Mouse (Mus musculus) G1E (cell line): Measurements from ENCODE around the gene R3hdm1. TPM values are rescaled to one million over a fixed set of nuclear protein-coding genes. Genes with fewer than 3 reads are reported as not detected.

Experiments used
- ATAC-seq: 2 replicates; pipeline ENCODE4 v1.8.0; 2016; ENCODE audit warnings: mild to moderate bottlenecking; ENCODE audit not compliant: insufficient number of reproducible peaks, poor library complexity, low FRiP score, severe bottlenecking; ENCODE audit errors: extremely low read depth
- DNase-seq: peaks from one replicate; pipeline ENCODE4 v3.0.0; 2012; ENCODE audit warnings: low spot score
- H3K27me3 ChIP-seq: 2 replicates; pipeline ENCODE4 v1.6.1; 2012; ENCODE audit warnings: mild to moderate bottlenecking, low read length, inconsistent platforms; ENCODE audit not compliant: insufficient read depth
- H3K36me3 ChIP-seq: replicated peaks from 2 replicates; pipeline ENCODE3; 2012; ENCODE audit warnings: mild to moderate bottlenecking, inconsistent platforms
- H3K4me1 ChIP-seq: 2 replicates; pipeline ENCODE4 v1.6.1; 2012; ENCODE audit warnings: low read depth, low read length, inconsistent platforms, mixed read lengths; ENCODE audit not compliant: insufficient read depth
- H3K4me3 ChIP-seq: 2 replicates; pipeline ENCODE4 v1.5.1; 2012; ENCODE audit warnings: low read depth, mild to moderate bottlenecking, inconsistent platforms, low read length, moderate library complexity, mixed read lengths
- H3K9me3 ChIP-seq: replicated peaks from 2 replicates; pipeline ENCODE4 v1.6.1; 2012; ENCODE audit warnings: inconsistent platforms
- CTCF ChIP-seq: IDR thresholded peaks from 2 replicates; pipeline ENCODE4 v1.5.1; 2012; ENCODE audit warnings: low read depth, low read length, inconsistent platforms, mixed read lengths
- GATA1 ChIP-seq: IDR thresholded peaks from 2 replicates; pipeline ENCODE4 v1.6.1; 2012; ENCODE audit warnings: borderline replicate concordance, low read length, inconsistent platforms, mixed read lengths
- GATA2 ChIP-seq: IDR thresholded peaks from 2 replicates; pipeline ENCODE4 v1.6.1; 2012; ENCODE audit warnings: low read depth, low read length, inconsistent platforms, borderline replicate concordance
- POLR2AphosphoS5 ChIP-seq: IDR thresholded peaks from 2 replicates; pipeline ENCODE4 v1.6.1; 2012; ENCODE audit warnings: low read depth, low read length, inconsistent platforms; ENCODE audit not compliant: insufficient replicate concordance
- TAL1 ChIP-seq: conservative IDR thresholded peaks from 2 replicates; pipeline ENCODE4 v1.6.1; 2012; ENCODE audit warnings: low read depth, low read length, inconsistent platforms, mixed read lengths
- polyA plus RNA-seq: library from polyadenylated mRNA; stranded (reverse); fragments of >175 nt; gene quantifications from 2 replicates; pipeline ENCODE4 v1.2.3, GENCODE M21; 2012
- total RNA-seq, 2 experiments: library from RNA; stranded (forward) in 1 of 2; stranded (reverse) in 1 of 2; fragments of 200-1000 nt in 1 of 2; fragments of >200 nt in 1 of 2; fragmentation: Nextera tagmentation in 1 of 2; gene quantifications; 2 replicates each; pipeline ENCODE4 v1.2.3; 2014 to 2017

R3hdm1 gene
- total and polyA plus RNA-seq, 3 experiments: 129 to 549 (median 208) TPM

- ATAC-seq (no peak), DNase-seq (no peak)
- H3K36me3 ChIP-seq: peaks cover 36% of the 10 kb centered on the region
- no peaks in the 10 kb centered on the region for H3K9me3 ChIP-seq
- no peak for TF ChIP-seq GATA1
- TF ChIP-seq TAL1: no peak
- TF ChIP-seq GATA2: no peak
- no peak for TF ChIP-seq CTCF
- TF ChIP-seq POLR2AphosphoS5: no peak
- H3K27me3 ChIP-seq: no peaks in the 10 kb centered on the region
- peaks cover 5% of the 10 kb centered on the region; the same call in 1 of the 2 replicates for H3K4me1 ChIP-seq
- no peak overlapping the region for H3K4me3 ChIP-seq
These were observed 63.9 kb downstream of the R3hdm1 start for GRCm38 (mm10) chr1:128166956-128167355.

- Histone ChIP-seq H3K9me3 (no peaks in the 10 kb centered on the region), H3K4me1 (peaks cover 5% of the 10 kb centered on the region; the same call in 1 of the 2 replicates), H3K4me3 (no peak overlapping the region), H3K27me3 (no peaks in the 10 kb centered on the region), H3K36me3 (peaks cover 40% of the 10 kb centered on the region)
- ATAC-seq (no peak), DNase-seq (no peak)
- TF ChIP-seq POLR2AphosphoS5 (no peak), TAL1 (no peak), GATA2 (no peak), GATA1 (no peak), CTCF (no peak)
These were observed 67.0 kb downstream of the R3hdm1 start for GRCm38 (mm10) chr1:128170104-128170503.

- no peak for ATAC-seq
- Histone ChIP-seq H3K36me3 (peaks cover 88% of the 10 kb centered on the region), H3K4me3 (no peak overlapping the region), H3K4me1 (peaks cover 5% of the 10 kb centered on the region), H3K9me3 (no peaks in the 10 kb centered on the region), H3K27me3 (no peaks in the 10 kb centered on the region)
- no peak for DNase-seq
- TF ChIP-seq GATA2 (no peak), TAL1 (no peak), POLR2AphosphoS5 (no peak)
These were observed 88.3 kb downstream of the R3hdm1 start for GRCm38 (mm10) chr1:128191426-128191825.

GRCm38 (mm10) chr1:128192369-128192768 is 89.3 kb downstream of the R3hdm1 start:
- Histone ChIP-seq H3K4me3 (no peak overlapping the region), H3K4me1 (peaks cover 5% of the 10 kb centered on the region), H3K27me3 (no peaks in the 10 kb centered on the region), H3K36me3 (peaks cover 88% of the 10 kb centered on the region), H3K9me3 (no peaks in the 10 kb centered on the region)
- TF ChIP-seq POLR2AphosphoS5 (no peak), GATA2 (no peak), CTCF (no peak), TAL1 (no peak), GATA1 (no peak)
- ATAC-seq: no peak
- DNase-seq: no peak

- H3K27me3 ChIP-seq: no peaks in the 10 kb centered on the region
- ATAC-seq (no peak), DNase-seq (no peak)
- no peaks in the 10 kb centered on the region for H3K9me3 ChIP-seq
- TF ChIP-seq GATA2 (no peak), CTCF (no peak), GATA1 (no peak), TAL1 (no peak), POLR2AphosphoS5 (no peak)
- no peak overlapping the region for H3K4me3 ChIP-seq
- H3K36me3 ChIP-seq: peaks cover 85% of the 10 kb centered on the region
- H3K4me1 ChIP-seq: peaks cover 5% of the 10 kb centered on the region
These were observed 90.9 kb downstream of the R3hdm1 start for GRCm38 (mm10) chr1:128194011-128194410.

- TF ChIP-seq POLR2AphosphoS5 (no peak), TAL1 (no peak), GATA2 (no peak), GATA1 (no peak), CTCF (no peak)
- ATAC-seq (no peak), DNase-seq (no peak)
- Histone ChIP-seq H3K4me1 (peaks cover 3% of the 10 kb centered on the region; the same call in 1 of the 2 replicates), H3K4me3 (no peak overlapping the region), H3K36me3 (peaks cover 79% of the 10 kb centered on the region), H3K9me3 (no peaks in the 10 kb centered on the region), H3K27me3 (no peaks in the 10 kb centered on the region)
These were observed 94.3 kb downstream of the R3hdm1 start for GRCm38 (mm10) chr1:128197353-128197752.
